Mouse (Mus musculus) heart, postnatal 0 days (tissue): ENCODE results near the gene Gpr137.

Source experiments
- CTCF ChIP-seq: IDR thresholded peaks from 2 replicates; pipeline ENCODE4 v1.5.1; 2016; ENCODE audit warnings: antibody characterized with exemption, control low read depth, low read depth
- EP300 ChIP-seq: IDR thresholded peaks from 2 replicates; pipeline ENCODE4 v1.6.1; 2016; ENCODE audit warnings: antibody characterized with exemption, low read depth

DNA sequence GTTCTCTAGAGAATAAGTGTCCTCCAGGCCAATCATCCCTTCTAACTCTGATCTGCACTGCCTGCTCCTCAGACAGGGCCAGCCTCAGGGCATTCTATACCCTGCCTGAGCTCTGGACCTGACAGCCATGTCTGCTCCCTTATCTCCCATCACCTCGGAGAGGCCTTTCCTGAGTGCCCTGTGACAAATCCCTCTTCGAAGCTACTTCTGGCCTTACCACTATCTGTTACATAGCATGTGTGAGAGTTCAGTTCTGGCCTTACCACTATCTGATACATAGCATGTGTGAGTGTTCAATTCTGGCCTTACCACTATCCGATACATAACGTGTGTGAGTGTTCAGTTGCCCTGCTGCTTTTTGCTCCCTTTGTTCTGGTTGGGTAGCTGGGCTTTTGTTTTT is 27.0 kb downstream of the Gpr137 start:
- no peak for TF ChIP-seq EP300
- no peak for TF ChIP-seq CTCF
